Mouse (Mus musculus) C2C12 (cell line): Measurements from ENCODE around the gene Egfl8. TPM values are rescaled to one million over a fixed set of nuclear protein-coding genes. Genes with fewer than 3 reads are reported as not detected.

Source experiments
- H3K27me3 ChIP-seq: one replicate; pipeline ENCODE4 v1.6.1; 2011; ENCODE audit not compliant: control insufficient read depth, insufficient read depth, insufficient read length
- H3K36me3 ChIP-seq: one replicate; pipeline ENCODE4 v1.6.1; 2011; ENCODE audit not compliant: control insufficient read depth, insufficient read depth
- H3K4me3 ChIP-seq: one replicate; pipeline ENCODE4 v1.5.1; 2011; ENCODE audit warnings: mild to moderate bottlenecking, control low read depth; ENCODE audit not compliant: poor library complexity, insufficient read depth, severe bottlenecking
- H3K79me2 ChIP-seq: one replicate; pipeline ENCODE4 v1.6.1; 2011; ENCODE audit not compliant: control insufficient read depth, insufficient read depth
- H3K79me3 ChIP-seq: one replicate; pipeline ENCODE4 v1.6.1; 2011; ENCODE audit warnings: low read depth, control low read depth
- H3ac ChIP-seq: one replicate; pipeline ENCODE3; 2011; ENCODE audit warnings: low read depth; ENCODE audit not compliant: control insufficient read depth, insufficient read length
- CEBPB ChIP-seq: IDR thresholded peaks from one replicate; pipeline ENCODE4 v1.6.1; 2011; ENCODE audit warnings: low read depth, mild to moderate bottlenecking, control low read depth, moderate library complexity
- CTCF ChIP-seq: IDR thresholded peaks from one replicate; pipeline ENCODE4 v1.5.1; 2011; ENCODE audit not compliant: control insufficient read depth, insufficient read depth, insufficient read length
- FOSL1 ChIP-seq: IDR thresholded peaks from one replicate; pipeline ENCODE4 v1.8.0; 2011; ENCODE audit warnings: mild to moderate bottlenecking, low read length; ENCODE audit not compliant: poor library complexity, insufficient read depth, severe bottlenecking
- MAX ChIP-seq: IDR thresholded peaks from one replicate; pipeline ENCODE4 v1.6.1; 2011; ENCODE audit warnings: mild to moderate bottlenecking, control low read depth
- MYOD1 ChIP-seq: IDR thresholded peaks from one replicate; pipeline ENCODE4 v1.6.1; 2011; ENCODE audit warnings: low read depth; ENCODE audit not compliant: control insufficient read depth, insufficient read length
- MYOG ChIP-seq: IDR thresholded peaks from one replicate; pipeline ENCODE4 v1.6.1; 2011; ENCODE audit not compliant: control insufficient read depth, insufficient read length; ENCODE audit errors: extremely low read depth
- USF1 ChIP-seq: IDR thresholded peaks from one replicate; pipeline ENCODE4 v1.6.1; 2011; ENCODE audit warnings: low read depth, mild to moderate bottlenecking, control low read depth, moderate library complexity
- polyA plus RNA-seq: library from polyadenylated mRNA; unstranded; fragments of >200 nt; fragmentation: generic; extraction: Trizol; gene quantifications from one replicate; pipeline ENCODE4 v1.2.1, GENCODE M21; 2012; ENCODE audit warnings: missing spikeins

Egfl8 gene
- polyA plus RNA-seq, 1 experiment, result 0.22 TPM

- H3K79me3 ChIP-seq, result peaks cover 3% of the 10 kb centered on the region
- H3K4me3 ChIP-seq, result peak within 1 kb of the TSS; percentile 91
- H3K36me3 ChIP-seq, result no peaks in the 10 kb centered on the region
- peaks cover 6% of the 10 kb centered on the region for H3K79me2 ChIP-seq
- peak within 1 kb of the TSS; percentile 86 for H3ac ChIP-seq
- H3K27me3 ChIP-seq, result no peaks in the 10 kb centered on the region
- TF ChIP-seq MYOG, result no peak
- peak; percentile 50 for TF ChIP-seq MAX
- no peak for TF ChIP-seq MYOD1
- peak; percentile 97 for TF ChIP-seq USF1
- TF ChIP-seq CEBPB, result no peak
- no peak for TF ChIP-seq FOSL1
- TF ChIP-seq CTCF, result no peak
Measured at GRCm38 (mm10) chr17:34646906-34647787, 31.4 kb upstream of the Egfl8 start, which contains the start of gene Atf6b. Gene Atf6b (plus strand): TSS chr17:34647146.

GRCm38 (mm10) chr17:34645831-34646511, 30.2 kb upstream of the Egfl8 start:
- Histone ChIP-seq H3K36me3 (no peaks in the 10 kb centered on the region), H3K27me3 (no peaks in the 10 kb centered on the region), H3K79me3 (peaks cover 3% of the 10 kb centered on the region), H3K79me2 (peaks cover 6% of the 10 kb centered on the region), H3K4me3 (no peak overlapping the region), H3ac (no peak overlapping the region)
- TF ChIP-seq CTCF (no peak), MYOD1 (no peak), MYOG (no peak), CEBPB (no peak), USF1 (no peak), FOSL1 (no peak), MAX (no peak)

- H3K4me3 ChIP-seq, result peak overlapping the region; percentile 36
- no peaks in the 10 kb centered on the region for H3K36me3 ChIP-seq
- peaks cover 3% of the 10 kb centered on the region for H3K79me3 ChIP-seq
- peaks cover 6% of the 10 kb centered on the region for H3K79me2 ChIP-seq
- TF ChIP-seq CTCF (no peak), USF1 (no peak), FOSL1 (no peak), MYOD1 (no peak), CEBPB (no peak), MAX (no peak), MYOG (no peak)
- H3ac ChIP-seq, result peak overlapping the region; percentile 48
- H3K27me3 ChIP-seq, result no peaks in the 10 kb centered on the region
Measured at GRCm38 (mm10) chr17:34645256-34645829, 29.6 kb upstream of the Egfl8 start.

GRCm38 (mm10) chr17:34644608-34645007, 28.8 kb upstream of the Egfl8 start, which contains the start of gene Fkbpl:
Gene Fkbpl (plus strand): TSS chr17:34644764.
- peak within 1 kb of the TSS; percentile 36 for H3K4me3 ChIP-seq
- peaks cover 6% of the 10 kb centered on the region for H3K79me2 ChIP-seq
- TF ChIP-seq USF1 (no peak), MYOD1 (no peak), MYOG (no peak)
- H3ac ChIP-seq, result peak within 1 kb of the TSS; percentile 91
- no peaks in the 10 kb centered on the region for H3K36me3 ChIP-seq
- no peaks in the 10 kb centered on the region for H3K27me3 ChIP-seq
- peaks cover 3% of the 10 kb centered on the region for H3K79me3 ChIP-seq

GRCm38 (mm10) chr17:34643944-34644343, 28.2 kb upstream of the Egfl8 start:
- Histone ChIP-seq H3K36me3 (no peaks in the 10 kb centered on the region), H3K27me3 (no peaks in the 10 kb centered on the region), H3K79me3 (peaks cover 3% of the 10 kb centered on the region), H3K79me2 (peaks cover 6% of the 10 kb centered on the region), H3K4me3 (no peak overlapping the region), H3ac (no peak overlapping the region)
- TF ChIP-seq USF1, result no peak
- TF ChIP-seq MYOG, result no peak
- TF ChIP-seq MAX, result no peak
- no peak for TF ChIP-seq CTCF
- TF ChIP-seq FOSL1, result no peak
